Mouse (Mus musculus) duodenum, adult 2 months (tissue): Measurements from ENCODE around the gene Zfp3. TPM values are rescaled to one million over a fixed set of nuclear protein-coding genes. Genes with fewer than 3 reads are reported as not detected.

Experiments
- polyA plus RNA-seq: library from polyadenylated mRNA; depleted of rRNA; stranded (reverse); fragments of >200 nt; gene quantifications from 2 replicates; pipeline ENCODE4 v1.2.3, GENCODE M21; 2012; ENCODE audit warnings: low replicate concordance; rRNA removed

Gene Zfp3
- polyA plus RNA-seq, result 0.83 and 1.2 TPM in 2 replicates

GRCm38 (mm10) chr11:70763936-70764808 is at the start of gene Zfp3:
TSS of gene Zfp3 (plus strand) at chr11:70764209.

GRCm38 (mm10) chr11:70812365-70812764 is 48.4 kb downstream of the Zfp3 start, which contains the start of gene Scimp:
TSS of gene Scimp (minus strand) at chr11:70812586.

Other genes with a start within 250 kb of the Zfp3 start
- gene Vmo1, start 249.6 kb upstream of the Zfp3 start, polyA plus RNA-seq, result 0.18 TPM in 1 of 2 replicates, not detected in the other
- gene Gltpd2, start 245.0 kb upstream of the Zfp3 start, polyA plus RNA-seq, result 6.6 and 27.0 TPM in 2 replicates
- 220 and 329 TPM in 2 replicates for gene Psmb6, start 238.8 kb upstream of the Zfp3 start, polyA plus RNA-seq
- not detected in 2 replicates for gene Gm40193, start 231.3 kb upstream of the Zfp3 start, polyA plus RNA-seq
- gene Pld2, start 224.1 kb upstream of the Zfp3 start, polyA plus RNA-seq, result 16.7 and 17.7 TPM in 2 replicates
- gene Mink1, start 201.3 kb upstream of the Zfp3 start, polyA plus RNA-seq, result 42.1 and 67.8 TPM in 2 replicates
- not detected in 2 replicates for gene 4930544D05Rik, start 148.4 kb upstream of the Zfp3 start, polyA plus RNA-seq
- 0.13 TPM in 1 of 2 replicates, not detected in the other for gene Chrne, start 145.0 kb upstream of the Zfp3 start, polyA plus RNA-seq
- gene Gp1ba, start 125.1 kb upstream of the Zfp3 start, polyA plus RNA-seq, result 0.05 TPM in 1 of 2 replicates, not detected in the other
- 93.4 and 152 TPM in 2 replicates for gene Rnf167, start 117.0 kb upstream of the Zfp3 start, polyA plus RNA-seq
- 108 and 218 TPM in 2 replicates for gene Slc25a11, start 116.7 kb upstream of the Zfp3 start, polyA plus RNA-seq
- 3,237 and 8,074 TPM in 2 replicates for gene Pfn1, start 109.6 kb upstream of the Zfp3 start, polyA plus RNA-seq
- gene Eno3, start 107.0 kb upstream of the Zfp3 start, polyA plus RNA-seq, result 4.4 and 6.7 TPM in 2 replicates
- gene Spag7, start 94.8 kb upstream of the Zfp3 start, polyA plus RNA-seq, result 6.5 and 20.4 TPM in 2 replicates
- gene Camta2, start 76.1 kb upstream of the Zfp3 start, polyA plus RNA-seq, result 51.1 and 76.0 TPM in 2 replicates
- 0.59 and 2.1 TPM in 2 replicates for gene Inca1, start 64.1 kb upstream of the Zfp3 start, polyA plus RNA-seq
- gene Kif1c, start 63.7 kb upstream of the Zfp3 start, polyA plus RNA-seq, result 40.9 and 70.4 TPM in 2 replicates
- gene Scimp, start 48.4 kb downstream of the Zfp3 start, polyA plus RNA-seq, result 0.18 and 0.90 TPM in 2 replicates
- 1.6 and 1.9 TPM in 2 replicates for gene Rabep1, start 80.6 kb downstream of the Zfp3 start, polyA plus RNA-seq
- 6.3 and 12.4 TPM in 2 replicates for gene Nup88, start 205.8 kb downstream of the Zfp3 start, polyA plus RNA-seq
- 8.0 and 10.7 TPM in 2 replicates for gene Rpain, start 206.0 kb downstream of the Zfp3 start, polyA plus RNA-seq
- 333 and 408 TPM in 2 replicates for gene C1qbp, start 218.8 kb downstream of the Zfp3 start, polyA plus RNA-seq
- gene Dhx33, start 240.2 kb downstream of the Zfp3 start, polyA plus RNA-seq, result 7.1 and 13.8 TPM in 2 replicates